Mouse (Mus musculus) left cerebral cortex, adult 2 months (tissue): Measurements from ENCODE around the gene Adarb1. TPM values are rescaled to one million over a fixed set of nuclear protein-coding genes. Genes with fewer than 3 reads are reported as not detected.

Experiments
- DNase-seq, 2 experiments: peaks; one replicate each; pipeline ENCODE4 v3.0.0; 2021 to 2022; ENCODE audit warnings: low spot score in 2 of 2, mixed read lengths in 1 of 2; ENCODE audit errors: extremely low spot score in 1 of 2
- H3K27ac ChIP-seq: fragments of 200-600 bp; 2 replicates; pipeline ENCODE4 v1.8.1; 2022
- H3K4me3 ChIP-seq: fragments of 200-600 bp; 2 replicates; pipeline ENCODE4 v1.8.1; 2022
- CTCF ChIP-seq: fragments of 200-600 bp; IDR thresholded peaks from 2 replicates; pipeline ENCODE4 v1.8.1; 2022; ENCODE audit warnings: antibody characterized with exemption, mild to moderate bottlenecking, moderate library complexity
- intact Hi-C: fragments of 180-260 bp; cut with DNase I; formaldehyde crosslinking; loops from one replicate; pipeline ENCODE4 v1.15.1; 2025
- total RNA-seq, 2 experiments: library from RNA; stranded (reverse); gene quantifications; 2 replicates each; pipeline ENCODE4 v1.2.3; 2021

The Adarb1 gene
- total RNA-seq, 2 experiments from 2014 or later = 139 to 152 TPM

DNA sequence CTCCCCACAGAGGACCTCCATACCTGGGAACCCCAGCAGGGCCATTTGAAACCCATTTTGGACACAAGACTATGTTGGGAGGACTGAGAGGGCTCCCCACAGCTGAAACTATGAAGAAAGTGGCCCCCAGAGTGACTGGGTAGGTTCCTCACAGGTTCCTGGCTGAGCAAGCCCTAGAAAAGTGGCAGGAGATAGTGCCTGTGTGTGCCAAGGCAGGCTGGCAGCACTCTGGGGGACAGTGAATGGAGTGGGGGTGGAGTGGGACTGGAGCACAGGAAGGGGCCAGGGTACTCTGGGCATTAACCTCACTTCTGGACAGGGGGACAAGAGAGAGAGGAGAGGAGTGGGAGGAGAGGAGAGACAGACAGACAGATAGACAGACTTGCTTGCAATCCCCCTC is 144.3 kb downstream of the Adarb1 start:
- no peak overlapping the region for H3K4me3 ChIP-seq
- no peak for TF ChIP-seq CTCF
- H3K27ac ChIP-seq = no peak overlapping the region
- intact Hi-C loops = no loop called here
- DNase-seq = no peak

DNA sequence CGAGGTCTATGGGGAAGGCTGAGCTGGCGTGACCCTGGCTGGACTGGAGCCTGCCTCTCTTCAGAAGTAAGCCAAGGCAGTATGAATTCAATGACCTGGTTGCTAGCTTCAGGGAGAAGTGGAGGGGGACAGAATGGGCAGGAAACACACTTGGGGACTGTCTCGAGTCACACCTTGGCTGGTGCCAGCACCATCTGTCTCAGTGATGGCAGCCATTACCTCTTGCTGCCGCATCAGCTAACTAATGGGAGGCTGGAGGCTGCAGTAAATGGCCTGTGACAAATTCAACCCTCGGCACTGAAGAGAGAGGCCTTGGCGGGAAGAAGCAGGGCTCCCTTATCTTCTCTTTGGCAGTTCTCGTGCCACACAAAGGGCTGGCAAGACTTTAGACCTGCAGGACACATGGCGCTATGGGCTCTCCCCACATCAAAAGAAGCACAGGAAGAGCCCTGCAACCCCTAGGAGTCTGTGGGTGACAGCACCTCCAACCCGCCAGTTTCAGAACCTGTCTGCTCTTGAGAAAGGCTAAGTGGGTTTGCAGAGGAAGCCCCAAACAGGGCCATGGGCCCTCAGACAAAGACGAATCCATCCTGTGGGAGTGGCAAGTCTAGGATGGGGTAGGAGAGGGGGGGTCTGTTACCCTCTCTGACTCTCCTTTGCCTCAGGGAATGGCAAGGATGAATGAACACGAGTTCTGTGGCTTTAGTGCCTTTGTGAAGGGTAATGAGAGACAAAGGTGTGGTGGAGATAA is 144.9 kb downstream of the Adarb1 start:
- H3K4me3 ChIP-seq = no peak overlapping the region
- no peak overlapping the region for H3K27ac ChIP-seq
- intact Hi-C loops = no loop called here
- TF ChIP-seq CTCF = no peak
- DNase-seq = no peak

DNA sequence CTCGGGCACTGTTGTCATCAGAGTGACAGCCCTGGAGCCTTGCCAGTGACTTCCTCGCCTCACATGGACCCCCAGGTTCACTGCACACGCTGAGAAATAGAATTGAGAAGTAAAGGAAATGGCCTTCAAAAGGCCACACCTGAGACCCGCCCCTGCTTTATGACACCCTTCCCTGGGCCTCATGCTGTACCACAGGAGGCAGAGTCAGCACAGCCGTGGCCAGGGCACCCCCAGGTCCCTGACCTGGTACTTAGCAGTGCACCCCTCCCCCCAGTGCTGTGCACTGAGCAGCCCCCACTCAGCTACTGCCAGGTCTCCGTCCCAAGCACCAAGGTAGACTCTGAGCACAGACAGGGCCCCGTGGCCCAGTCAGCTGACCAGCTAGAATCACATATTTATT is 148.9 kb downstream of the Adarb1 start:
- Histone ChIP-seq H3K27ac (no peak overlapping the region), H3K4me3 (no peak overlapping the region)
- intact Hi-C loops = no loop called here
- no peak for DNase-seq
- no peak for TF ChIP-seq CTCF

DNA sequence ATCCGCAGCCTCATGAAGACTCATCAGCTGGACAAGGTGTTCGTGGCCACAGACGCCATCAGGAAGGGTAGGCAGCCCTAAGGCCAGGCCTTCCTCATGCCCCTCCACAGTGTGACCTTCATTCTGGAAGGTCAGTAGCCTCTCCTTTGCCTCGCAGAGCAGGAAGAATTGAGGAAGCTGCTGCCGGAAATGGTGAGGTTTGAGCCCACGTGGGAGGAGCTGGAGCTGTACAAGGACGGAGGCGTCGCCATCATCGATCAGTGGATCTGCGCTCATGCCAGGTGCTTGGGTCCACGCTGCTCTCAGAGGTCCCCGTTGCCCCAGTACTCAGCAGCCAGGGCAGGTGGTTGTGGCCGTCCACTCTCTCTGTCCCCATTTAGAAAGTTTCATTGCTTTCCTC is 151.0 kb downstream of the Adarb1 start:
- no peak overlapping the region for H3K27ac ChIP-seq
- TF ChIP-seq CTCF = no peak
- DNase-seq = no peak
- intact Hi-C loops = no loop called here
- H3K4me3 ChIP-seq = no peak overlapping the region

DNA sequence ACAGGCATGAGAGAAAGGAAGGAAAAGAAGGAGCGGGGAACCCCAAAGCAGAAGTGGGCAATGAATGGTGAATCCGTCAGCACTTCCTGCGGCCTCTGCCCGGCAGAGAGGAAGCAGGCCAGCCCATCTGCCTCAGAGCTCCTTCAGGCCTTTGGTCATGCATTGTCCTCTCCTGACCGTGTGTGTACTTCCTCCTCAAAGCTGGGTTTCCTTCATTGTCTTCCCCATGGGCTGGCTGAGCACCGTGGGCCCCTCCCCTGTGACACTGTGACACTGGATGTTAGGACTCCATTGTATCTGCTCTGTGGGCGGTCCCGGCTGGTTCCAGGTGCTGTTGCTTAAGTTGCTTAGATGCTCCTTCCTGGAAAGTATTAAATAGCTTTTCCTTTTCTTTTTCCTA is 151.8 kb downstream of the Adarb1 start:
- DNase-seq = no peak
- Histone ChIP-seq H3K27ac (no peak overlapping the region), H3K4me3 (no peak overlapping the region)
- no peak for TF ChIP-seq CTCF
- intact Hi-C loops = no loop called here

DNA sequence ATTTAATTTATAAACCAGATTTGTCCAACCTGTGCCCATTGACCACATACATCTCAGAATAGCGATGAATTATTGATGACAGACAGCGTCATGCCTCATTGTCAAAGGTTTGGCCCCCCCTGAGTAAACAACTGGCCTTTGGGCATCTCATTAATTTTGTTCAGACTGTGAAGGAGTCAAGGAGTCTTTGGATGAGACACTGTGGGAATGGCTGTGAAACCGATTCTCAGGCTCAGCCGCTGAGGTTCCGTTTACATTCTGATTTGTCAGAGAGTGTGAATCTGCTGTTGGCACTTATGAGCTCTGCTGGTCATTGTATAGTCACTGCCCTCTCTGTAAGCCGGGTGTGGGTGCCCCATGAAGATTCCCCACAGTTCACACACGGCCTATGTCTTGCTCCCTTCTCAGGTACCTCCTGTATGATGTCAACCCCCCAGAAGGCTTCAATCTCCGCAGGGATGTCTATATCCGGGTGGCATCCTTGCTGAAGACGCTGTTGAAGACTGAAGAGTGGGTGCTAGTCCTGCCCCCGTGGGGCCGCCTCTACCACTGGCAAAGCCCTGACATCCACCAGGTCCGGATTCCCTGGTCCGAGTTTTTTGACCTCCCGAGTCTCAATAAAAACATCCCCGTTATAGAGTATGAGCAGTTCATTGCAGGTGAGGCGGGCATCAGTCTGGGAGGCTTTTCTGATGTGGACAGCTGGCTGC is 157.7 kb downstream of the Adarb1 start:
- Histone ChIP-seq H3K4me3 (peak overlapping the region; percentile 98), H3K27ac (no peak overlapping the region)
- intact Hi-C loops = no loop called here
- no peak for TF ChIP-seq CTCF
- DNase-seq = no peak

DNA sequence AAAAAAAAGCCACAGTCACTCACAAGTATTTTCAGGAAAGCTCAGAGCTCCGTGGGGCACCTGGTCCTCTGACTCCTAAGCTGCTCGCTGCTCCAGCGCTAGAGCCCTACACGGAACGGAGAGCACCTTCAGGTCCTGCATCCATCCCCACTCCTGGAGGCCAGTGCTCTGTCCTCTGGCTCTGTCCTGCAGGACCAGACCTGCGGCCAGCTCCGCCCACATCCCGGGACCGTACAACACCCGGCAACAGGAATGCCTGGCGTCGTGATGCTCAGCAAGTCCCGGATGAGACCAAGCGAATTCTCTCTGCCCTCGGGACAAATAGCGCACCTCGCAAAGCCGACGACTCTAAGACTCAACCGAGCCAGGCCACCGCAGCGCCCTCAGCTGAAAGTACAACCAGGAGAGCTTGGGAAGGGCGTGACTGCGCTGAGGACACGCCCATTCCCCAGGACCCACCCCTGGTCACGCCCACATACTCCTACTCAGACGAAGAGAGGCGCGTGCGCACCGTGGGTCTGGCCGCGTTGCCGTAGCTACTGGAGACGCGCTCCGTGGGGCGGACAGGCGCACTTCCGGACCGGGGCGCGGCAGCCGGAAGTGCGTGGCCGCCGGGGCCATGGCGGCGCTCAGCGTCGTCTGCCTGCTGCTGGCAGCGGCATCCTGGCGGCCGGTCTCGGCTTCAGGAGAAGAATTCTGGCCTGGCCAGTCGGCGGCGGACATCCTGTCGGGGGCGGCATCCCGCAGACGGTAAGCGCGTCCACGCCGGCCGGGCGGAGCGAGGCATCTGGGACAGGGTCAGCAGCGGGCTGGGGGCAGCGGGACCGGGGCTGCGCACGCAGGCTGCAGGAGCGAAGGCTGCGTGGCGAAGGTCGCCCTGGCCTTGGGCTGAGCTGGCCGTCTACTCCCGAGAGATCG is 159.1 kb downstream of the Adarb1 start, which contains the start of gene Pofut2:
Pofut2 (plus strand) TSS at position 515 of the 918 bp plus-strand sequence.
- intact Hi-C loops = no loop called here
- peak; percentile 92 to 95 for DNase-seq
- TF ChIP-seq CTCF = peak; percentile 5
- Histone ChIP-seq H3K4me3 (peak within 1 kb of the TSS; percentile 98), H3K27ac (peak within 1 kb of the TSS; percentile 90)

GRCm38 (mm10) chr10:77258041-77258590 is 160.0 kb downstream of the Adarb1 start:
- peak; percentile 18 for TF ChIP-seq CTCF
- Histone ChIP-seq H3K27ac (no peak overlapping the region), H3K4me3 (peak overlapping the region; percentile 98)
- DNase-seq = no peak
- intact Hi-C loops = no loop called here

- Histone ChIP-seq H3K27ac (no peak overlapping the region), H3K4me3 (no peak overlapping the region)
- no peak for TF ChIP-seq CTCF
- DNase-seq = no peak
- intact Hi-C loops = no loop called here
Measured at GRCm38 (mm10) chr10:77255676-77256075, 162.4 kb downstream of the Adarb1 start.

- Histone ChIP-seq H3K4me3 (no peak overlapping the region), H3K27ac (no peak overlapping the region)
- no peak for DNase-seq
- intact Hi-C loops = no loop called here
- TF ChIP-seq CTCF = no peak
Measured at GRCm38 (mm10) chr10:77255231-77255630, 162.8 kb downstream of the Adarb1 start.

DNA sequence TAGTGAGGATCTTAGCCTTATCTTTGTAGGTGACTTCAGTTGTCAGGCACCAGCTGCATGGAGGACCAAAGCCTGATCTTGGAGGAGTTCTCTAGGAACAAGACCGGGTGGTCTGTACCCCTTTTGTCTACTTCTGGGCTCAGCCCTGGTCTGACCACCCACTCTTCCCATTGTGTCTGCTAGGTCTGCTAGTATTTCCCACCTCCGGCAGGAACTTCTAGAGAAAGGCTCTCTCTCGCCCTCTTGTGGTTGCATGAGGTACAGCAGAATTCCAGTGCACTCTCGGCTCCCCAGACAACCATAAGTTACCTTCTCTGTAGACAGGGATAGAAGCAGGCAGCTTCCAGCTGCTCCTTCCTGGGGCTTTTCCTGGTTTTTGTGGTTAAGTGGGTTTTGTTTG is 165.3 kb downstream of the Adarb1 start:
- peak; percentile 92 for TF ChIP-seq CTCF
- no peak overlapping the region for H3K27ac ChIP-seq
- DNase-seq = peak; percentile 77 to 86
- H3K4me3 ChIP-seq = no peak overlapping the region
- intact Hi-C loops = loop anchor here (1.0 to 5.0 kb wide), 4 partner anchors 50 to 415 kb away; no protein-coding TSS in a partner anchor
